Mouse (Mus musculus) CD4-positive, CD25-positive, alpha-beta regulatory T cell, adult 9 weeks (primary cell): ENCODE measurements around the gene Btbd35f9. TPM values are rescaled to one million over a fixed set of nuclear protein-coding genes. Genes with fewer than 3 reads are reported as not detected.

ENCODE experiments used
- polyA plus RNA-seq: library from polyadenylated mRNA; unstranded; fragments of 100-300 nt; shearing (Covaris generic); gene quantifications from one replicate; pipeline ENCODE4 v1.2.1, GENCODE M21; 2017

Btbd35f9 gene
- not detected for polyA plus RNA-seq

DNA sequence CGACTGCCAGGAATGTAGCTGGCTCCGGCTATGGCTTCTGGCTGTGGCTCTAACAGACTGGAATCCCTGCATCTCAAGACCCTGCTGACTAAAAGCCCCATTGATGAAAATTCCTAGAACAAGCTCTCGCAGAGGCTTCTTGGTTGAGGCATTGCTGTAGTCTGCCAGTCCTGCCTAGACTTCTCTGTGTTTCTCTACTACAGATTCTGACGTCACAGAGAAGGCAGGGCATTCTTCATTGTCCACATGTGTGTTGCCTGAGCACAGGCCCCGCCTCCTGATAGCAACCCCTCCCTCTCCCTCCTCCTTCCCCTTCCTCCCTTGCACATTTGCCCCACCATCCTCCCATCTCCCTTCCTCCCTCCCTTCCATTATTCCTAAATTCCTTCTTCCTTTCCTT lies at the start of gene Btbd35f9:
Gene Btbd35f9, minus strand, starts transcription at position 101 of the 400 bp plus-strand sequence.

Other genes starting within 250 kb of the Btbd35f9 start
- not detected for gene Btbd35f6, start 205.0 kb downstream of the Btbd35f9 start, polyA plus RNA-seq
- not detected for gene Gm21870, start 174.7 kb downstream of the Btbd35f9 start, polyA plus RNA-seq
- gene Spin2g, start 77.2 kb upstream of the Btbd35f9 start, polyA plus RNA-seq = not detected